Mouse (Mus musculus) lung, embryonic 15.5 days (tissue): ENCODE measurements around the gene Icam2. TPM values are rescaled to one million over a fixed set of nuclear protein-coding genes. Genes with fewer than 3 reads are reported as not detected.
"Not testable (repeated sequence)": the region's sequence is repeated elsewhere in the genome, so short reads cannot be mapped to it uniquely, and the experiment has no call there.

Experiments used
- ATAC-seq: fragments of 200-750 bp; cut with Nextera tagmentation; 2 replicates; pipeline ENCODE4 v1.8.0; 2017; ENCODE audit warnings: moderate number of reproducible peaks, borderline replicate concordance; ENCODE audit not compliant: low FRiP score, low TSS enrichment; ENCODE audit errors: extremely low read depth
- H3K27ac ChIP-seq: fragments of 300-500 bp; sonication (generic); 2 replicates; pipeline ENCODE4 v1.5.1; 2015; ENCODE audit warnings: moderate library complexity, mild to moderate bottlenecking, inconsistent platforms
- H3K27me3 ChIP-seq: fragments of 300-500 bp; sonication (generic); 2 replicates; pipeline ENCODE4 v1.6.1; 2015; ENCODE audit warnings: inconsistent platforms
- H3K36me3 ChIP-seq: fragments of 300-500 bp; sonication (generic); 2 replicates; pipeline ENCODE4 v1.6.1; 2015; ENCODE audit warnings: inconsistent platforms
- H3K4me1 ChIP-seq: fragments of 300-500 bp; sonication (generic); 2 replicates; pipeline ENCODE4 v1.6.1; 2015; ENCODE audit warnings: inconsistent platforms
- H3K4me2 ChIP-seq: fragments of 300-500 bp; sonication (generic); 2 replicates; pipeline ENCODE4 v1.6.1; 2015; ENCODE audit warnings: inconsistent platforms, mild to moderate bottlenecking, moderate library complexity
- H3K4me3 ChIP-seq: fragments of 300-500 bp; sonication (generic); 2 replicates; pipeline ENCODE4 v1.5.1; 2015; ENCODE audit warnings: mild to moderate bottlenecking, inconsistent platforms
- H3K9ac ChIP-seq: fragments of 300-500 bp; sonication (generic); 2 replicates; pipeline ENCODE4 v1.6.1; 2015; ENCODE audit warnings: inconsistent platforms
- H3K9me3 ChIP-seq: fragments of 300-500 bp; sonication (generic); 2 replicates; pipeline ENCODE4 v1.6.1; 2016; ENCODE audit warnings: inconsistent platforms
- WGBS: fragments of 180-500 bp; shearing (Covaris S2); methylation state at CpG from one replicate; pipeline ENCODE4 v1.1.7; 2015; 5-methylcytosine and 5-hydroxymethylcytosine counted together
- polyA plus RNA-seq: library from polyadenylated mRNA; unstranded; fragments of >200 nt; fragmentation: Nextera tagmentation; extraction: Ambion mirVana; gene quantifications from 2 replicates; pipeline ENCODE4 v1.2.1, GENCODE M21; 2015

The Icam2 gene
- polyA plus RNA-seq, 1 experiment from 2014 or later, result 99.2 TPM

DNA sequence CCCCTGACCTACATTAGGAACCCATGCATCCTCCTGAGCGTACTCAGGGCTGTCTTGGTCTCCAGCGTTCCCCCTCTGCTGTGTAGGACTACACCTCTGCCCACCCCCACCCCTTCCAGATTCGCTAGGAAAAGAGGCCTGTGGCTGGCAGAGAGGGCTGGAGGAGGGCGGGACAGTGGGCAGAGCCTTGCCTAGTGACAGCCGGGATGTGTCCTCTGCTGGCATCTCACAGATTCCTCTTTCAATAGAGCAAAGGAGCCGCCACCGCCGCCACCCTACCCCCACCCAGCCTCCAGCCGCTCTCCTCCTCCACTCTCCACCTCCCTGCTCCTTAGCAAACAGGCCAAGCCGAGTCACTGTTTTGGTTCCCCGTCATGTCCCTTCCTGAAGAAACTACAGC, 23.2 kb downstream of the Icam2 start:
- no peak overlapping the region for H3K4me3 ChIP-seq

GRCm38 (mm10) chr11:106359350-106359749, 28.5 kb downstream of the Icam2 start:
- 25% methylated on average over 5 of the region's 5 CpGs for WGBS
- H3K4me1 ChIP-seq, result 0 out of 2 replicates have a peak, but pooled peaks cover 6% of the 10 kb centered on the region
- no peaks in the 10 kb centered on the region for H3K36me3 ChIP-seq

More for the DNA sequence above, 23.2 kb downstream of the Icam2 start:
- Histone ChIP-seq H3K4me1 (peaks cover 24% of the 10 kb centered on the region), H3K27ac (no peak overlapping the region), H3K9ac (no peak overlapping the region), H3K4me2 (peak overlapping the region; percentile 21), H3K27me3 (no peaks in the 10 kb centered on the region), H3K36me3 (no peaks in the 10 kb centered on the region), H3K9me3 (no peaks in the 10 kb centered on the region)
- 3% methylated on average over 11 of the region's 11 CpGs for WGBS
- ATAC-seq, result peak; percentile 42; the same call in 1 of the 2 replicates

GRCm38 (mm10) chr11:106355382-106356128, 32.3 kb downstream of the Icam2 start:
- Histone ChIP-seq H3K4me3 (no peak overlapping the region), H3K27me3 (no peaks in the 10 kb centered on the region), H3K36me3 (no peaks in the 10 kb centered on the region), H3K4me2 (no peak overlapping the region), H3K4me1 (0 out of 2 replicates have a peak, but pooled peaks cover 6% of the 10 kb centered on the region), H3K27ac (no peak overlapping the region), H3K9me3 (no peaks in the 10 kb centered on the region), H3K9ac (no peak overlapping the region)
- ATAC-seq, result no peak
- 48% methylated on average over 19 of the region's 19 CpGs for WGBS

More at GRCm38 (mm10) chr11:106359350-106359749, 28.5 kb downstream of the Icam2 start:
- ATAC-seq, result no peak
- no peak overlapping the region for H3K4me3 ChIP-seq
- H3K9ac ChIP-seq, result no peak overlapping the region
- no peak overlapping the region for H3K27ac ChIP-seq
- no peaks in the 10 kb centered on the region for H3K27me3 ChIP-seq
- no peaks in the 10 kb centered on the region for H3K9me3 ChIP-seq
- no peak overlapping the region for H3K4me2 ChIP-seq

GRCm38 (mm10) chr11:106354181-106354580, 33.7 kb downstream of the Icam2 start:
- WGBS, result 37% methylated on average over 1 of the region's 1 CpGs
- H3K27me3 ChIP-seq, result no peaks in the 10 kb centered on the region

GRCm38 (mm10) chr11:106353188-106353587, 34.7 kb downstream of the Icam2 start, which contains the start of gene Scn4a:
Scn4a (minus strand) TSS chr11:106353288.
- no peaks in the 10 kb centered on the region for H3K27me3 ChIP-seq
- 75% methylated on average over 12 of the region's 12 CpGs for WGBS
- 0 out of 2 replicates have a peak, but pooled peaks cover 6% of the 10 kb centered on the region for H3K4me1 ChIP-seq
- no peaks in the 10 kb centered on the region for H3K9me3 ChIP-seq
- no peaks in the 10 kb centered on the region for H3K36me3 ChIP-seq
- no peak within 1 kb of the TSS for H3K4me3 ChIP-seq
- H3K27ac ChIP-seq, result no peak within 1 kb of the TSS
- H3K9ac ChIP-seq, result no peak within 1 kb of the TSS
- no peak within 1 kb of the TSS for H3K4me2 ChIP-seq
- ATAC-seq, result no peak

More at GRCm38 (mm10) chr11:106354181-106354580, 33.7 kb downstream of the Icam2 start:
- Histone ChIP-seq H3K4me3 (no peak overlapping the region), H3K4me2 (no peak overlapping the region), H3K36me3 (no peaks in the 10 kb centered on the region), H3K27ac (no peak overlapping the region), H3K9me3 (no peaks in the 10 kb centered on the region), H3K9ac (no peak overlapping the region), H3K4me1 (0 out of 2 replicates have a peak, but pooled peaks cover 6% of the 10 kb centered on the region)
- ATAC-seq, result no peak

- Histone ChIP-seq H3K36me3 (no peaks in the 10 kb centered on the region), H3K4me3 (no peak overlapping the region), H3K9me3 (no peaks in the 10 kb centered on the region), H3K4me2 (no peak overlapping the region), H3K4me1 (0 out of 2 replicates have a peak, but pooled peaks cover 6% of the 10 kb centered on the region), H3K27ac (no peak overlapping the region), H3K9ac (no peak overlapping the region), H3K27me3 (no peaks in the 10 kb centered on the region)
- no peak for ATAC-seq
- 44% methylated on average over 4 of the region's 4 CpGs for WGBS
Measured at GRCm38 (mm10) chr11:106351941-106352340, 35.9 kb downstream of the Icam2 start.

DNA sequence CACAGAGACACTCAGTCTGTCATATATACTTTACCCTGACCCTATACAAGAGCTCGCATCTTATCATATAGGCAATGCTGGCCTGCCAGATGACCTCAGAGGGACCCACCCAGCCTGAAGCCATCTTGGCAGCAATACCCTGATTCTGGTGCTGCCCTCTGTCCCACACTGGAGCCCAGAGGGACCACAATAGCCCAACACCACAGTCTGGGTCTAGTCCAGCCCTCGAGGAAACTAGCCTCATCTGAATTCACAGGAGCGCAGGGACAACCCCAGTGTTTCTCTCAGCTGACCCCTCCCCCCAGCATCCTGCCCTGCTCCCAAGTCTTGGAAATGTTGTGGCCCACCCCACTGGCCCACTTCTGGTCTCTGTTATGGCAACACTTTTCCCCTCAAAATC, 36.6 kb downstream of the Icam2 start:
- ATAC-seq, result no peak
- WGBS, result 51% methylated on average over 3 of the region's 3 CpGs

GRCm38 (mm10) chr11:106350853-106351252, 37.0 kb downstream of the Icam2 start:
- no peak overlapping the region for H3K27ac ChIP-seq
- H3K9ac ChIP-seq, result no peak overlapping the region
- H3K9me3 ChIP-seq, result no peaks in the 10 kb centered on the region
- no peak for ATAC-seq
- WGBS, result 33% methylated on average over 3 of the region's 5 CpGs
- H3K27me3 ChIP-seq, result no peaks in the 10 kb centered on the region
- no peak overlapping the region for H3K4me2 ChIP-seq
- no peak overlapping the region for H3K4me3 ChIP-seq
- no peaks in the 10 kb centered on the region for H3K36me3 ChIP-seq
- 0 out of 2 replicates have a peak, but pooled peaks cover 6% of the 10 kb centered on the region for H3K4me1 ChIP-seq

More for the DNA sequence above, 36.6 kb downstream of the Icam2 start:
- 0 out of 2 replicates have a peak, but pooled peaks cover 6% of the 10 kb centered on the region for H3K4me1 ChIP-seq
- H3K27ac ChIP-seq, result no peak overlapping the region
- H3K4me3 ChIP-seq, result no peak overlapping the region
- H3K36me3 ChIP-seq, result no peaks in the 10 kb centered on the region
- H3K9ac ChIP-seq, result no peak overlapping the region
- H3K27me3 ChIP-seq, result no peaks in the 10 kb centered on the region
- no peaks in the 10 kb centered on the region for H3K9me3 ChIP-seq
- no peak overlapping the region for H3K4me2 ChIP-seq

DNA sequence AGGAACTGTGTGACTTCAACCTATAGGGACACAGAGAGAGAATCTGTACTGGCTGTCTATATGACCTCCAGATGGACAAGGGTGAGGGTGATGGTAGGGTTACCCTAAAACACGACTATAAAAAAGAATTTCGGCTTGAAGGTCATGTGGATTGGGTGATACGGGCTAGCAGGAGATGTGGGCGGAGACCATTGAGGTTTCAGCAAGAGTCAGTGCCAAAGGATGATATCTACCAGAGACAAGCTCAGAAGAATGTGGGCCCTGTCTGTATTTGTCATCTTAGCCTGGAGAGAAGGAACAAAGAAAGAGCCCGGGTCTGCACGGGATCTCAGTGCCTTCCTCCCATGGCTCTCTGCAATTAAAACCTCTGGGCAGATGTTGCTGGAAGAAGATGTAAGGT, 38.1 kb downstream of the Icam2 start:
- Histone ChIP-seq H3K4me2 (no peak overlapping the region), H3K9ac (no peak overlapping the region), H3K9me3 (no peaks in the 10 kb centered on the region), H3K27ac (no peak overlapping the region), H3K36me3 (no peaks in the 10 kb centered on the region), H3K4me1 (no peaks in the 10 kb centered on the region), H3K4me3 (no peak overlapping the region), H3K27me3 (no peaks in the 10 kb centered on the region)
- ATAC-seq, result no peak
- 67% methylated on average over 6 of the region's 6 CpGs for WGBS

DNA sequence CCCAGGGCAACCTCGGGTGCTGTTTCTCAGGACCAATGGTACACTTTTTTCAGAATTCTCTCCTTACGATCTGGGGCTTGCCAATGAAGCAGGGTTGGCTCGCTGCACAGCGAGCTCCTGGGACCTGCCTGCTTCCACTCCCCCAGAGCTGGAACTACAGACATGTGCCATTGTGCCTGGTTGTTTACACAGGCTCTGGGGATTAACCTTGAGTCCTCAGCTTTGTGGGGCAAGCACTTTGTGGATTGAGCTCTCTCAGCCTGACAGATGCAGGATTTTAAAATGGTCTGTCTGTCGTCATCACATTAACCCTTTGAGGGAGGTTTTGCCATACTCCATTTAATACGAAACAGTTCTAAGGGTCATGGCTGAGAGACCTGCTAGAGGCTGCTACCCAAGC, 43.0 kb downstream of the Icam2 start:
- Histone ChIP-seq H3K27me3 (no peaks in the 10 kb centered on the region), H3K36me3 (no peaks in the 10 kb centered on the region), H3K27ac (no peak overlapping the region), H3K4me2 (no peak overlapping the region), H3K4me3 (no peak overlapping the region), H3K9me3 (no peaks in the 10 kb centered on the region), H3K4me1 (peaks cover 3% of the 10 kb centered on the region; the same call in 1 of the 2 replicates), H3K9ac (no peak overlapping the region)
- ATAC-seq, result no peak
- WGBS, result 35% methylated on average over 6 of the region's 6 CpGs

DNA sequence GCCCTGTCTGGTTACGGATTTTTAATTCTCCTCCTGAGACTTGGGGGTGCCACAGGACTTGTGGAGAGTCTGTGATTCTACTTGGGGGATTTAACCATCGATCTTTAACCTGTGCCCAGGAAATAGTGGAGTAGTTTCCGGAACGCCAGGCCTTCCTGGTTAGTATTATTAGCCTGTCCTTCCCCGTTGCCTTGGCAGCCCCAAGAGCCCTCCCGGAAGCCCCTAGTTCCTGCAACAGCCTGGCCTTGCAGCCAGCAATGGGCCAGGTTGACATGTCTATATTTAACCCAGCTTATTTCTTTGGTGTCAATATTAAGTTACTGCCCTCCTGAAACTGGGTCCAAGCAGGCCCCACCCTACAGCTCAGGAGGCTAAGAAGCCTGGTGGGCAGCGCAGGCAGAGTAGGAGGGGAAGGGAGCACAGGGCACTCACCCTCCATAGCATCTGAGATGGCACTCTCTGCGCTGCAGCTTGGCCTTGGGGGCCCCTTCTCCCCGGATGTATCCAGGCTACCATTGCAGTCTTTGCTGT, 46.8 kb downstream of the Icam2 start:
- no peak for ATAC-seq
- no peak overlapping the region for H3K4me2 ChIP-seq
- H3K36me3 ChIP-seq, result no peaks in the 10 kb centered on the region
- peaks cover 9% of the 10 kb centered on the region; the same call in 1 of the 2 replicates for H3K4me1 ChIP-seq
- no peak overlapping the region for H3K4me3 ChIP-seq
- no peak overlapping the region for H3K27ac ChIP-seq
- H3K27me3 ChIP-seq, result no peaks in the 10 kb centered on the region
- H3K9me3 ChIP-seq, result no peaks in the 10 kb centered on the region
- no peak overlapping the region for H3K9ac ChIP-seq
- 74% methylated on average over 9 of the region's 9 CpGs for WGBS

DNA sequence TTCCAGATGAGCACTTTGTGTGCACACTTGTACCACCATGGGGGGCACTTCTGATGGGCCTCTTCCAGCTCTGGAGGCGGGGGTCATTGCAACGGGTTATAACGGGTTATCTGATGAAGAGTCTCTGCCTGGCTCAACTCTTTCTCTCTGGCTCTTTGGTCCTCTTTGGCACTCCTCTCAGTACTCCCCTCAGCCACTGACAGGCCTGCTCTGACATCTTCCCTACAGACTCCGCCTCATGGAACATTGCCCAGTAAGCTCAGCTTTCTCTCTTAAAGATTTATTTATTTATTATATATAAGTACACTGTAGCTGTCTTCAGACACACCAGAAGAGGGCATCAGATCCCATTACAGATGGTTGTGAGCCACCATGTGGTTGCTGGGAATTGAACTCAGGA, 48.6 kb downstream of the Icam2 start:
- peak; percentile 55; the same call in 1 of the 2 replicates for ATAC-seq
- not testable (repeated sequence) for H3K27ac ChIP-seq, H3K36me3 ChIP-seq, H3K27me3 ChIP-seq, H3K9ac ChIP-seq, H3K9me3 ChIP-seq, H3K4me2 ChIP-seq, H3K4me3 ChIP-seq, H3K4me1 ChIP-seq
- WGBS, result 71% methylated on average over 4 of the region's 4 CpGs
